Mouse (Mus musculus): ENCODE data around the gene Naip2. TPM values are rescaled to one million over a fixed set of nuclear protein-coding genes. Genes with fewer than 3 reads are reported as not detected.

The Naip2 gene
- total and polyA plus RNA-seq, 3 experiments, result 2.4 to 4.0 TPM; not detected in 1

DNA sequence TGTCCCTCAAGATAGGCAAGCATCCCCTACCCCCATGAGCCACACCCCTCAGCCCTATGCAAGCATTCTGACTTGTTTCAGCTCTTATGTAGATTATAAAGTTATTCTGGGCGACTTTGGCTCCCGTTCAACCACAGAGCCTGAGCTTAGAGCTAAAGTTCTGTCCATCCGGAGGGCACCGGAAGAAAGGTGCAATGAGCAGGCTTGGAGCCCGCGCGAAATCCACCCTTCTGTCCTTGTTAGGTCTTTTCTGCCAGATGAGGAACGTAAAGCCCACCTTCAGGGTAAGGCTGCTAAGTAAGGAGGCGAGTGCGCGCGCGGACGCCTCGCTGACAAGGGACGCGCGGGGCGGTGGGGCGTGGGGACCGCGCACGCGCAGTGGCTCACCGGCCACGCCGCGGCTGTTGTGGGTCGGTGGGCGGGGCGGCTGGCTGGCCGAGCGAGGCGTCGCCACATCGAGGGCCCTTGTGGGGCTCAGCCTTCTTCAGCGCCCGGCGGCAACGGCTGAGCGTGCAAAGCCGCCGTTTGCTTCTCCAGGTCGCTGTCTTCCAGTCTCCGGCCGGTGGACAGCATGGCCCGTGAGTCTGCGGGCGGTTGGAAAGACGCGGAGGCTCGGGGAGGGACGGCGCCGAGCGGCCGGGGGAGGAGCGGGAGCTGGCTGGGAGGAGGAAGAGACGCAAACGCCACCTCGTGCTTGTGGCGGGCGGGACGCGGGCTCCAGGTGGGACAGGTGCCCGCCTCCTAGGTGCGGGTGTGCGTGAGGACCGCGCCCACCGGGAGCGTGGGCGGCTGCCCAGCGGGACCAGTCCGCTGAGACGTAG is 94.0 kb downstream of the Naip2 start, which contains the start of gene Serf1 (continued):
- TF ChIP-seq BHLHE40 (IDR thresholded peaks at IDR 0.05; ENCODE audit: borderline replicate concordance, low read depth, low read length) (no peak), ELF1 (IDR thresholded peaks at IDR 0.05; ENCODE audit: low read depth, low read length) (no peak), SIN3A (IDR thresholded peaks at IDR 0.05; ENCODE audit: low read length) (peak; percentile 59)

DNA sequence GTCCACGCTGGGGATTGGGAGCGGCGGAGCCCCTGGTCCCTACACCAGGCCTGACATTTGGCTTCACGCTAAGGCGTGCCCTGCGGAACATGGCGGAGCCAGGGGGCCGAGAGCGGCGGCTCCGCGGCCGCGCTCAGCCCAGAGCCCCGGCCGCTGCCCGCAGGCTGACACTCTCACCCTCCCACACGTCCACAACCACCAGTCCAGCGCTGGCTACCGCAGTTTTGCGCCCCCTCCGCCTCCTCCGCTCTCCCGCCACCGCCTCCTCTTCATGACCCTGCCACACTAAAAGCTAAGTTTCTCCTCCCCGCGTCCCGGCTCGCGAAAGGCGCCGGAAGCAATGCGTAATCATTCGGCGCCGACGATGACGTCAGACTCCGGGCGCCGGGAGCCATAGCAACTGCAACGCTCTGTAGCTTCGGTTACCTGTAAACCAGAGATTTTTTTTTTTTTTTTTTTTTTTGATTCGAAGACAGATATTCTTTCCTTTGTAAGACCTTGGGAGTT is 98.1 kb downstream of the Naip2 start, which contains the start of gene Bdp1:
TSS of gene Bdp1 (minus strand) at position 323 of the 507 bp plus-strand sequence.
- H3K27me3 ChIP-seq (ENCODE audit: control insufficient read depth in 1 of 2, insufficient read depth in 2 of 2, low read length in 2 of 2), result no peaks in the 10 kb centered on the region
- TF ChIP-seq MAFK (IDR thresholded peaks at IDR 0.05; ENCODE audit: borderline replicate concordance, low read depth, low read length) (no peak), TCF12 (IDR thresholded peaks at IDR 0.05; ENCODE audit: low read depth, low read length) (peak; percentile 69; the same call in 1 of the 2 replicates), MAX (IDR thresholded peaks at IDR 0.05; ENCODE audit: low read length) (peak; percentile 64; the same call in 1 of the 2 replicates), MYC (IDR thresholded peaks at IDR 0.05; ENCODE audit: low read depth, low read length) (0 out of 2 replicates have a peak, but pooled peaks have one; percentile 29), UBTF (IDR thresholded peaks at IDR 0.05; ENCODE audit: borderline replicate concordance, insufficient read depth, low read depth, low read length) (no peak), ETS1 (IDR thresholded peaks at IDR 0.05; ENCODE audit: low read depth, low read length) (peak; percentile 62), TBP (IDR thresholded peaks at IDR 0.05; ENCODE audit: low read depth, low read length) (peak; percentile 79), ZNF384 (IDR thresholded peaks at IDR 0.05; ENCODE audit: low read depth, low read length) (peak; percentile 92), SIN3A (IDR thresholded peaks at IDR 0.05; ENCODE audit: low read length) (peak; percentile 100), HCFC1 (IDR thresholded peaks at IDR 0.05; ENCODE audit: low read depth, low read length) (peak; percentile 95), POLR2A (IDR thresholded peaks at IDR 0.05; ENCODE audit: control insufficient read depth in 1 of 2, insufficient read depth in 1 of 2, low read depth in 1 of 2, low read length in 2 of 2, poor library complexity in 1 of 2) (peak; percentile 88 to 94), ZMIZ1 (IDR thresholded peaks at IDR 0.05; ENCODE audit: low read depth, low read length) (peak; percentile 89), POLR2AphosphoS2 (IDR thresholded peaks at IDR 0.05; ENCODE audit: low read length) (peak; percentile 80), RAD21 (IDR thresholded peaks at IDR 0.05; ENCODE audit: low read depth, low read length) (no peak), MXI1 (IDR thresholded peaks at IDR 0.05; ENCODE audit: low read depth, low read length) (peak; percentile 96), MEF2A (IDR thresholded peaks at IDR 0.05; ENCODE audit: extremely low read depth, insufficient replicate concordance, low read depth, low read length, poor library complexity, severe bottlenecking) (no peak), ZKSCAN1 (IDR thresholded peaks at IDR 0.05; ENCODE audit: low read depth, low read length) (no peak), ELF1 (IDR thresholded peaks at IDR 0.05; ENCODE audit: low read depth, low read length) (peak; percentile 89), RCOR1 (IDR thresholded peaks at IDR 0.05; ENCODE audit: low read depth, low read length) (peak; percentile 36; the same call in 1 of the 2 replicates), GABPA (IDR thresholded peaks at IDR 0.05; ENCODE audit: low read depth, low read length) (peak; percentile 68; the same call in 1 of the 2 replicates), NELFE (IDR thresholded peaks at IDR 0.05; ENCODE audit: low read depth, low read length) (peak; percentile 89), POLR2AphosphoS5 (IDR thresholded peaks at IDR 0.05; ENCODE audit: borderline replicate concordance, low read depth, low read length) (no peak), MYB (IDR thresholded peaks at IDR 0.05; ENCODE audit: low read depth, low read length) (0 out of 2 replicates have a peak, but pooled peaks have one; percentile 54), MAZ (IDR thresholded peaks at IDR 0.05; ENCODE audit: low read depth, low read length) (peak; percentile 75)
- peaks cover 2 to 31% of the 10 kb centered on the region in 2 experiments; a peak in 3 of 4 replicates for H3K36me3 ChIP-seq (ENCODE audit: control insufficient read depth in 1 of 2, insufficient read depth in 2 of 2, low read length in 2 of 2)
- H3K4me1 ChIP-seq (ENCODE audit: control insufficient read depth in 1 of 2, insufficient read depth in 2 of 2, low read length in 2 of 2), result peaks cover 21 to 22% of the 10 kb centered on the region in 2 experiments
- H3K79me2 ChIP-seq (ENCODE audit: control insufficient read depth, insufficient read depth, low read length, poor library complexity), result peaks cover 37% of the 10 kb centered on the region
- H3K9ac ChIP-seq (ENCODE audit: control insufficient read depth, low read depth, low read length, poor library complexity, severe bottlenecking), result peak within 1 kb of the TSS; percentile 75
- peak within 1 kb of the TSS; percentile 59 for H3K27ac ChIP-seq (ENCODE audit: control insufficient read depth, low read depth, low read length)
- H3K4me3 ChIP-seq (ENCODE audit: control insufficient read depth in 1 of 2, insufficient read depth in 1 of 2, low read depth in 2 of 2, low read length in 2 of 2), result peak within 1 kb of the TSS; percentile 75 to 100
- DNase-seq (ENCODE audit: low read depth, low spot score), result peak; percentile 94
- H3K9me3 ChIP-seq (replicated peaks; ENCODE audit: insufficient read depth, low read length), result no peaks in the 10 kb centered on the region

Data from MEL (cell line).